Mouse (Mus musculus): ENCODE data around the gene Sh3d19. TPM values are rescaled to one million over a fixed set of nuclear protein-coding genes. Genes with fewer than 3 reads are reported as not detected.

Sh3d19 gene
- total RNA-seq, 2 experiments from 2014 or later: 15.6 to 16.0 TPM

- intact Hi-C loops (cut with DNase I): no loop called here
- TF ChIP-seq CTCF (IDR thresholded peaks at IDR 0.05): no peak; the same call in 1 of the 2 replicates
- Histone ChIP-seq H3K4me3 (no peak overlapping the region), H3K27ac (no peak overlapping the region)
- DNase-seq (ENCODE audit: extremely low spot score in 1 of 2, low spot score in 2 of 2): no peak
Observed at GRCm38 (mm10) chr3:86013837-86014236, 42.9 kb downstream of the Sh3d19 start.

GRCm38 (mm10) chr3:86016965-86017364 lies 46.1 kb downstream of the Sh3d19 start:
- H3K4me3 ChIP-seq: no peak overlapping the region
- no peak for DNase-seq (ENCODE audit: extremely low spot score in 1 of 2, low spot score in 2 of 2)
- intact Hi-C loops (cut with DNase I): no loop called here
- no peak for TF ChIP-seq CTCF (IDR thresholded peaks at IDR 0.05)
- no peak overlapping the region for H3K27ac ChIP-seq

- Histone ChIP-seq H3K27ac (no peak overlapping the region), H3K4me3 (no peak overlapping the region)
- no peak for TF ChIP-seq CTCF (IDR thresholded peaks at IDR 0.05)
- peak; percentile 16 to 18 for DNase-seq (ENCODE audit: extremely low spot score in 1 of 2, low spot score in 2 of 2)
- intact Hi-C loops (cut with DNase I): no loop called here
Observed at GRCm38 (mm10) chr3:86017484-86017883, 46.6 kb downstream of the Sh3d19 start.

- Histone ChIP-seq H3K27ac (no peak overlapping the region), H3K4me3 (no peak overlapping the region)
- TF ChIP-seq CTCF (IDR thresholded peaks at IDR 0.05): no peak
- intact Hi-C loops (cut with DNase I): no loop called here
- DNase-seq (ENCODE audit: extremely low spot score in 1 of 2, low spot score in 2 of 2): no peak
Observed at GRCm38 (mm10) chr3:86020921-86021650, 50.2 kb downstream of the Sh3d19 start.

GRCm38 (mm10) chr3:86021651-86022050 lies 50.7 kb downstream of the Sh3d19 start:
- intact Hi-C loops (cut with DNase I): no loop called here
- no peak overlapping the region for H3K27ac ChIP-seq
- no peak for DNase-seq (ENCODE audit: extremely low spot score in 1 of 2, low spot score in 2 of 2)
- H3K4me3 ChIP-seq: no peak overlapping the region
- TF ChIP-seq CTCF (IDR thresholded peaks at IDR 0.05): no peak

GRCm38 (mm10) chr3:86024065-86024795 lies 53.3 kb downstream of the Sh3d19 start:
- intact Hi-C loops (cut with DNase I): no loop called here
- no peak for TF ChIP-seq CTCF (IDR thresholded peaks at IDR 0.05)
- DNase-seq (ENCODE audit: extremely low spot score in 1 of 2, low spot score in 2 of 2): no peak
- Histone ChIP-seq H3K27ac (no peak overlapping the region), H3K4me3 (no peak overlapping the region)

GRCm38 (mm10) chr3:86025341-86026137 lies 54.6 kb downstream of the Sh3d19 start:
- TF ChIP-seq CTCF (IDR thresholded peaks at IDR 0.05): no peak
- Histone ChIP-seq H3K27ac (no peak overlapping the region), H3K4me3 (no peak overlapping the region)
- intact Hi-C loops (cut with DNase I): no loop called here
- no peak for DNase-seq (ENCODE audit: extremely low spot score in 1 of 2, low spot score in 2 of 2)

- DNase-seq (ENCODE audit: extremely low spot score in 1 of 2, low spot score in 2 of 2): no peak
- H3K27ac ChIP-seq: no peak overlapping the region
- H3K4me3 ChIP-seq: no peak overlapping the region
- no peak for TF ChIP-seq CTCF (IDR thresholded peaks at IDR 0.05)
- intact Hi-C loops (cut with DNase I): no loop called here
Observed at GRCm38 (mm10) chr3:86028658-86029375, 57.9 kb downstream of the Sh3d19 start.

- intact Hi-C loops (cut with DNase I): no loop called here
- no peak overlapping the region for H3K27ac ChIP-seq
- no peak overlapping the region for H3K4me3 ChIP-seq
- TF ChIP-seq CTCF (IDR thresholded peaks at IDR 0.05): no peak
- no peak for DNase-seq (ENCODE audit: extremely low spot score in 1 of 2, low spot score in 2 of 2)
Observed at GRCm38 (mm10) chr3:86030566-86030965, 59.7 kb downstream of the Sh3d19 start.

GRCm38 (mm10) chr3:86033455-86034090 lies 62.7 kb downstream of the Sh3d19 start:
- Histone ChIP-seq H3K4me3 (no peak overlapping the region), H3K27ac (no peak overlapping the region)
- no peak for TF ChIP-seq CTCF (IDR thresholded peaks at IDR 0.05)
- intact Hi-C loops (cut with DNase I): no loop called here
- DNase-seq (ENCODE audit: extremely low spot score in 1 of 2, low spot score in 2 of 2): no peak

GRCm38 (mm10) chr3:86037926-86038484 lies 67.1 kb downstream of the Sh3d19 start:
- no peak for DNase-seq (ENCODE audit: extremely low spot score in 1 of 2, low spot score in 2 of 2)

More at GRCm38 (mm10) chr3:86037926-86038484, 67.1 kb downstream of the Sh3d19 start:
- TF ChIP-seq CTCF (IDR thresholded peaks at IDR 0.05): no peak
- peak overlapping the region; percentile 4; the same call in 1 of the 2 replicates for H3K27ac ChIP-seq
- intact Hi-C loops (cut with DNase I): no loop called here
- no peak overlapping the region for H3K4me3 ChIP-seq
